Mouse (Mus musculus): ENCODE results near the gene Trdn. TPM values are rescaled to one million over a fixed set of nuclear protein-coding genes. Genes with fewer than 3 reads are reported as not detected.

Gene Trdn
- polyA plus RNA-seq, 1 experiment from 2014 or later = not detected

Other genes with a start within 250 kb of the Trdn start
- 0.20 and 0.45 TPM in 2 replicates for gene Nkain2, start 190.1 kb upstream of the Trdn start, polyA plus RNA-seq (2016; fragmentation: Nextera tagmentation; extraction: Ambion mirVana)

All from liver, embryonic 12.5 days (tissue).